Mouse (Mus musculus) monocyte, adult 2 months (primary cell): ENCODE data around the gene Plk5.

ENCODE experiments used
- DNase-seq, 2 experiments: peaks; one replicate each; pipeline ENCODE4 v3.0.0; 2022; ENCODE audit warnings: low spot score in 2 of 2, low read depth in 1 of 2

The Plk5 gene

DNA sequence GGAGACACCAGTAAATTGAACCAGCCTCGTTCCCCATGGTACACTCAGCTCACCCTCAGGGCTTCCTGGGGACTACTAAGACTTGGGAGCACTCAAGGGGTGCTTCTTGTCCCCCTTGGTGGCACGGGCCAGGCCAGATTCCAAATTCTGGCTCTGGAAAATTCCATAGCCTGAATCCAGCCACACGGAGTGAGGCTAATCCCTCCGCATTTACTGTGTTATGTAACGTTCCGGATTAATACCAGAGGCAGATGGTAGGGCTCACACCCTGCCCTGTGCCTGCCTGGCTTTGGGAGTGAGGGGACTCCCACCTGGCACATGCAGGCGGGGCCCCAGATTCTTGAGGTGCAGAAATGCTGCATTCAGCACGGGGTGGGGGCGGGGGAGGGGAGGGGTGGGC lies 828 bp upstream of the Plk5 start:
- no peak for DNase-seq

DNA sequence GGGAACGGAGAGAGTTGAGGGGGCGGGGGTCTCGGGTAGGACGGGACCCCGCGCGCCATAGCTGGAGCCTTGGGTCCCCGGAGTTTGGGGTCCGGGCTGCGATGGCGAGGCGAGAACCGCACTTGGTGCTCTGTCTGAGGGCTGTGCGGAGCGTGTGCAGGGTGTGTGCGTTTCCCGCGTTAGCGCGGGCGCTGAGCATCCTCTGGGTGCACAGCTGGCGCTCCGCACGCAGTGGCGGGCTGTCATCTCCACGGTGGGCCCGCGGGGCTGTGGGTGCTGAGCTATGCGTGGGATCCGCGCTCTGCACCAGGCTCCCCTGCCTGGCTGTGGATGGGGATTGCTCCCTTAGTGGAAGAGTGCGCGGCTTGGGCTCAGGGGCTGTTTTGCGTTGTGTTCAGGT lies 478 bp downstream of the Plk5 start:
- no peak for DNase-seq

GRCm38 (mm10) chr10:80357336-80357735 lies 1.1 kb downstream of the Plk5 start:
- DNase-seq, result no peak

GRCm38 (mm10) chr10:80357994-80358639 lies 1.9 kb downstream of the Plk5 start:
- DNase-seq, result no peak

- no peak for DNase-seq
These were observed 7.5 kb downstream of the Plk5 start for GRCm38 (mm10) chr10:80363734-80364133.

GRCm38 (mm10) chr10:80365736-80366135 lies 9.5 kb downstream of the Plk5 start:
- DNase-seq, result no peak

- DNase-seq, result no peak
These were observed 11.7 kb downstream of the Plk5 start for GRCm38 (mm10) chr10:80367954-80368353.

GRCm38 (mm10) chr10:80368392-80368791 lies 12.1 kb downstream of the Plk5 start:
- no peak for DNase-seq

- no peak for DNase-seq
These were observed 13.9 kb downstream of the Plk5 start for GRCm38 (mm10) chr10:80369995-80370747.

DNA sequence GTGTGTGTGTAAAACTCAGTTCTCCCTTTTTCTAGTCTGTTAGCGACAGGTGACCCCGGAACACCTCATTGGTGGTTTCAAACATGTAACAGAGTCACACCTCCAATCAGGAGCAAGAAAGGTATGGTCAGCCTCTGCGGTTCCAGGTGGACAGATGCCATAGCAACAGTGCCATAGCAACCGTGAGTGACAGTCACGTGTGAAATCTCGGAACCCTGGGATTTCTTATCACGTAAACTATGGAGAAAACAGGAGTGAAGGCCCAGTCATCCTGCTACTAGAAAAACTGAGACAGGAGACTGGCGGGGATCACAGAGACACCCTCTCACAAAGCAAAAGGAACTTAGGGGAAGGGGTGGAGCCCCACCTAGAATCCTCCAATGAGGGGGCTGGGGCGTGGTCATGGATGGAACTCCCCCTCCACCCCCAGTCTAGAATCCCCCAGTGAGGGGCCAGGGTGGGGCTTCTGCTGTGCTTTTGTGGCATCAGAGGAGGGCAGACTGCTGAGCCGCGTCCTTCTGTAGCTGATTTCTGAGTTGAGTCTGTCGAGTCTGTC lies 15.2 kb downstream of the Plk5 start:
- DNase-seq, result no peak

DNA sequence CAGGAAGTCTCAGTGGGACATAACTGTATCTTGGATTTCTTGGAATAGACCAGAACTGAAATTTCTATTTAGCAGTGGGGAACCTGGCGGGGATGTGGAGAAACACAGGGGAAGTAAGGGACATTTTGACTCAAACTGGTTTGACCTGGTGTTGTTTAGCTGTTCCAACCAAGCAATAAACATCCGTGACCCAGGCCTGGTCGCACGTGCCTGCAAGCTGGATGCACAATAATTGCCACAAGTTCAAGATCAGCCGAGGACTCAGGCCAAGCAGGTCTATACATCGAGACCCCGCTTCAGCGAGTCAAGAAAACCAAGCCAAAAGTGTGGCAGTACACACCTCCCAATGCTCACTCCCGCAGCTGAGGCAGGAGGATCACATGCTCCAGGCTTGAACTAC lies 15.7 kb downstream of the Plk5 start:
- DNase-seq, result no peak

DNA sequence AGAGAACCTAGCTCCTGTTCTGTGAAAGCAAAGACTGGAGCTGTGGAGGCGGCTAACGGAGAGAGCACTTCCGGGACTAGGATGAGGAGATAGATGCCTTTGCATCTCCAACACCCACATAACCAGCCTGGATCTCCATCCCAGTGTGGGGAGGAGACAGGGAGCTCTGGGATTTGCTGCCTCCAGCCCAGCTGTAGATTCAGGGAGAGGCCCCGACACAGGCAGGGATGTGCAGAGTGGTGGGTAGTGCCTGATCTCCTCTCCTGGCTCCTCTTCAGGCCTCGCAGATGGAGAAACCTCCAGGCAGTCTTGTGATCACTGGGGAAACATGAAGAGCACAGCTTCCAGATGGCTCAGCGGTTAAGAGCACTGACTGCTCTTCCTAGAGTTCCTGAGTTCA lies 16.4 kb downstream of the Plk5 start:
- DNase-seq, result no peak

DNA sequence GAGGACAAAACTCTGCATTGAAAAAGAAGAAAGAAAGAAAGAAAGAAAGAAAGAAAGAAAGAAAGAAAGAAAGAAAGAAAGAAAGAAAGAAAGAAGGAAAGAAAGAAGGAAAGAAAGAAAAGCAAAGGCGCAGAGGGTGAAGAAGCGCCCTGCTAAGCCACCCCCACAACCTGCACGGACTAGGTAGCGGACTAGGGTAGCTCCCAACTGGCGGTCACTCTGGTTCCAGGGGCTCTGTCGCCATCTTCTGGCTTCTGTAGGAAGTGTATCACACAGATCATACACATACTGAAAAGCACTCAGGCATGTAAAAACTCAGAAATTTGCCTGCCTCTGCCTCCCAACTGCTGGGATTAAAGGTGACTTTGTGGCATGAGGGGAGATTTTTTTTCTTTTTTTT lies 17.8 kb downstream of the Plk5 start:
- peak; percentile 45 to 60 for DNase-seq

GRCm38 (mm10) chr10:80376160-80376559 lies 19.9 kb downstream of the Plk5 start:
- peak; percentile 78 to 80 for DNase-seq

DNA sequence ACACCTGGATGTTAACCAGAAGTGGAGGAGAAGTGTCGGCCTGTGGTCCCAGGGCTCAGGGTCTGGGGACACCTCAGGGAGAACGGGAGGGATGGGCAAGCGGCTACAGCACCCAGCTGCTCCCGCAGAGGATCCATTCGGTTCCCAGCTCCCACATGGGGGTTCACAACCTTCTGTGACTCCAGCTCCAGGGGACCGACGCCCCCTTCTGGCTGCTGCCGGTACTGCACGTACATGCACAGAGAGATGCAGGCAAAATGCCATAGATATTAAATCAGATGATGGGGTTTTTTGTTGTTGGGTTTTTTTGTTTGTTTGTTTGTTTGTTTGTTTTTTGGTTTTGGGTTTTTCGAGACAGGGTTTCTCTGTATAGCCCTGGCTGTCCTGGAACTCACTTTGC lies 21.5 kb downstream of the Plk5 start:
- no peak for DNase-seq

GRCm38 (mm10) chr10:80382641-80383365 lies 26.5 kb downstream of the Plk5 start:
- DNase-seq, result no peak

- no peak for DNase-seq
These were observed 27.2 kb downstream of the Plk5 start for GRCm38 (mm10) chr10:80383431-80383830.

DNA sequence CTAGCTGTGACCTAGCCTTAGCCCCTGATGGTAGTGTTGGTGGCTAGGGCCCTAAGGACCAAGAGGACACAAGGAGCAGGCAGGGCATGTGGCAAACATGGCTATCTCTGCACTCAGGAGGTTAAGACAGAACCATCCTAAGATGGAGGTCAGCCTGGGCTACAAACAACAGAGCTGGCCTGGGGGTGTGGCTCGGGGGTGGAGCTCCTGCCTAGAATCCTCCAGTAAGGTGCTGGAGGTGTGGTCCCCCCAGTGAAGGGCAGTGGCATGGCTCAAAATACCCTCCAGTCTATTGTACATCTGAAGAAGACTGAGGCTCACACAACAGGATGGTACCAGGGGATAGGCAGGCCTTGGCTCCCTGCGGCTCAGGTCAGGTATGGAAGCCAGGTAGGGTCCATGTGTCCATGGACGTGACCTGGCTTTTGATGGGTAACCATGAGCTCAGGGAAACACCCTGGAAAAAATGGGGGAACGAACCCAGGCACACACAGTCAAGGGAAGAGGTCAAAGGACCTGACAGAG lies 27.9 kb downstream of the Plk5 start:
- DNase-seq, result no peak

DNA sequence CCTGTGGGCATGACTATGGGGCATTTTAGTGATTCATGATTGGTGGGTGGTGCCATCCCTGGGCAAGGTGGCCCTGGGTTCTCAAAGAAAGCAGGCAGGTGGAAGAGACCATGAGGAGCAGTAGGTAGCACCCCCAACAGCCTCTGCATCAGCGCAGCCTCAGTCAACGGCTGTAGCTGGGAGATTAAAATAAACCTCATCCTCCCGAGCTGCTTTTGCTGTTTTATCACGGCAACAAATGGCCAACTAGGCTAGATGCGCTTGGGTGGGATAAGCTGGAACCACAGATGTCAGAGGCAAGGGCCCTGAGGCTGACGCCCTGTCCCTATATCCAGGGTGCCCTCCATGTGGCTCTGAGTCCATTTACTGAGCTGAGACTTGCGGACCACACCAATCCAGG lies 28.4 kb downstream of the Plk5 start:
- no peak for DNase-seq

DNA sequence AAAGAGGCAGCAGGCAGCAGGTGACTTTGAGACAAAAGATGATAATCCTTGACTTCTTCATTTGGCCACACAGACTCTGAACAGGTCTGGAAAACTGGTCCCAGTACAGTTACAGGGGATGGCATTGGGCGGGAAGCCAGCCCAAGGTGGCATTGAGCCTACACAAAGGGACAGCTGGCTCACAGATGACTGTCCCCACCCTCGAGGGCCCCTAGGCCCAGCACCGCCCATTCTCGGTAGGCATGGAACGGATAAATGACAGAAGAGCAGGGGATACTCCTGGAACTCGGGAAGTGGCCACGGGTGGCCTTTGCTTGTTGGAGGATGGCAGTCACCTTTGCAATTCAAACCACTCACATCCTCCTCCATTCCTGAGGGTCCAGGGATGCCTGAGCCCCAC lies 29.1 kb downstream of the Plk5 start:
- no peak for DNase-seq

GRCm38 (mm10) chr10:80385811-80386734 lies 29.8 kb downstream of the Plk5 start:
- no peak for DNase-seq
